ENCODE assay signal across 24 mouse cellular contexts in the genomic region with DNA sequence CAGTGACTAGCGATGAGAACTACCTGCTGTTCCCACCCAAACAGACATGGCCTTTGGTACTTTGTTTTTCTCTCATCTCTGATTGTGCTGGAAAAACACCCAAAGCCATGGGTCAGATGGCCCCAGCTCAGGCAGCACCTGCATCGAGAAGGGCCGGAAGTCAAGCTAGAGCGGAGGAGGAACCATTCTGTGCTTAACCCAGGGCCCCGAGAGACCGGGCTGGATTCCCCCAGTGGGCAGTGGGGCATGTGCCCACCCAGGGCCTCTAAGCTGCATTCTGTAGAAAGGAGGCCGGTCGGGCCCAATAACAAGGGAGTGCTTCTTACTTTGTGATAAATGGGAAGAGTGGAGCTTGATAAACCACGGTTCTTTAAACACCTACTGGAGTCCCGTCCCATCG. TPM values are rescaled to one million over a fixed set of nuclear protein-coding genes. Genes with fewer than 3 reads are reported as not detected.
A peak's percentile ranks its signal among the peaks of the same experiment; 100 is the strongest.
DNase-seq lines count a peak whose midpoint lies in the region; ATAC-seq and TF ChIP-seq lines count a peak whose summit lies in the region.
"Had no signal": no experiment of that assay in that cellular context is flagged by ENCODE, and none has a peak within 500 bp of the region (broad histone marks: within the 10 kb centered on the region; RNA-seq: fewer than 3 reads in every experiment).

No protein-coding gene starts in this region.

- peak overlapping the region; percentile 29; the same call in 1 of the 2 replicates for H3K4me2 ChIP-seq in liver, postnatal 0 days (ENCODE audit: low read depth, low read length)
- H3K4me2 ChIP-seq: heart, embryonic 11.5 days; hindbrain, embryonic 14.5 days; intestine, embryonic 15.5 days; liver, embryonic 11.5 days; neural tube, embryonic 12.5 days had no signal

- no peaks in the 10 kb centered on the region for H3K27me3 ChIP-seq in liver, postnatal 0 days (ENCODE audit: insufficient read depth, low read length)
- H3K27me3 ChIP-seq: intestine, embryonic 15.5 days; neural tube, embryonic 12.5 days had no signal

- TF ChIP-seq CTCF in liver, postnatal 0 days (IDR thresholded peaks at IDR 0.05; ENCODE audit: low read depth) = no peak

- no peaks in the 10 kb centered on the region for H3K9me3 ChIP-seq in liver, postnatal 0 days (ENCODE audit: low read length)
- H3K9me3 ChIP-seq: intestine, embryonic 15.5 days; neural tube, embryonic 12.5 days had no signal

- peak; percentile 59; the same call in 1 of the 2 replicates for ATAC-seq in liver, postnatal 0 days
- ATAC-seq in frontal cortex, adult (ENCODE audit: low TSS enrichment) = no peak
- ATAC-seq: activated CD4-positive, CD25-positive, alpha-beta regulatory T cell, adult 4 months; intestine, embryonic 15.5 days had no signal

- H3K4me3 ChIP-seq in liver, postnatal 0 days (ENCODE audit: low read depth, low read length) = no peak overlapping the region
- H3K4me3 ChIP-seq: erythroblast, embryonic 14.5 days; intestine, embryonic 15.5 days; neural tube, embryonic 12.5 days had no signal

- peak overlapping the region; percentile 69 for H3K27ac ChIP-seq in liver, postnatal 0 days (ENCODE audit: low read depth)
- H3K27ac ChIP-seq: hindbrain, embryonic 14.5 days; intestine, embryonic 15.5 days; neural tube, embryonic 12.5 days; stomach, postnatal 0 days had no signal

- H3K36me3 ChIP-seq in liver, postnatal 0 days (replicated peaks; ENCODE audit: insufficient read depth, low read length) = no peaks in the 10 kb centered on the region; the same call in 1 of the 2 replicates
- H3K36me3 ChIP-seq: intestine, embryonic 15.5 days; neural tube, embryonic 12.5 days had no signal

- H3K9ac ChIP-seq in liver, postnatal 0 days (replicated peaks) = no peak overlapping the region
- H3K9ac ChIP-seq: hindbrain, embryonic 14.5 days; intestine, embryonic 15.5 days; neural tube, embryonic 12.5 days had no signal

- DNase-seq in heart, adult 11 months = peak; percentile 89
- DNase-seq in heart, adult 9 months (ENCODE audit: low spot score in 2 of 2) = no peak
- peak; percentile 55 for DNase-seq in liver, postnatal 0 days
- DNase-seq in liver = no peak
- peak; percentile 95 for DNase-seq in A20 (ENCODE audit: low read depth, low spot score)
- peak; percentile 44 for DNase-seq in spleen, adult 12 weeks (ENCODE audit: low spot score)
- DNase-seq in retina, postnatal 1 day = no peak
- DNase-seq: adrenal gland, postnatal 14 days; cerebellum, adult 18-20 months; gastrocnemius, postnatal 36 days; heart, postnatal 14 days; layer of hippocampus, postnatal 36 days; right cerebral cortex, postnatal 4 days had no signal

- no peak for TF ChIP-seq EP300 in liver, postnatal 0 days (IDR thresholded peaks at IDR 0.05; ENCODE audit: low read depth)

- H3K4me1 ChIP-seq in liver, postnatal 0 days (ENCODE audit: insufficient read depth) = peaks cover 10% of the 10 kb centered on the region
- H3K4me1 ChIP-seq: intestine, embryonic 15.5 days; neural tube, embryonic 12.5 days had no signal

- 68% methylated on average over 11 of the region's 11 CpGs for WGBS in liver, postnatal 0 days (ENCODE audit: insufficient replicate concordance)

RNA-seq across cellular contexts. Expression of a gene that starts 6.4 kb away (rescaled TPM):
- 34.8 and 36.0 TPM in 2 replicates for polyA plus RNA-seq in liver, postnatal 0 days (2015; fragmentation: Nextera tagmentation; extraction: Ambion mirVana)

RNA-seq across cellular contexts. Expression of a gene that starts 6.5 kb away (rescaled TPM):
- 0.13 and 0.21 TPM in 2 replicates for polyA plus RNA-seq in liver, postnatal 0 days (2015; fragmentation: Nextera tagmentation; extraction: Ambion mirVana)
- polyA plus RNA-seq: activated CD4-positive, CD25-positive, alpha-beta regulatory T cell, adult 4 months; embryonic facial prominence, embryonic 11.5 days; erythroblast, embryonic 14.5 days; heart, embryonic 11.5 days; hindbrain, embryonic 14.5 days; intestine, embryonic 15.5 days; liver, embryonic 11.5 days; lung, embryonic 16.5 days; neural tube, embryonic 12.5 days; stomach, postnatal 0 days had no signal

RNA-seq across cellular contexts. Expression of a gene that starts 31.7 kb away (rescaled TPM):
- 0.07 and 0.09 TPM in 2 replicates for polyA plus RNA-seq in liver, postnatal 0 days (2015; fragmentation: Nextera tagmentation; extraction: Ambion mirVana)
- polyA plus RNA-seq: erythroblast, embryonic 14.5 days had no signal

RNA-seq across cellular contexts. Expression of a gene that starts 35.4 kb away (rescaled TPM):
- polyA plus RNA-seq in liver, postnatal 0 days (2015; fragmentation: Nextera tagmentation; extraction: Ambion mirVana) = 16.4 and 19.5 TPM in 2 replicates

RNA-seq across cellular contexts. Expression of a gene that starts 44.9 kb away (rescaled TPM):
- 0.04 and 0.06 TPM in 2 replicates for polyA plus RNA-seq in liver, postnatal 0 days (2015; fragmentation: Nextera tagmentation; extraction: Ambion mirVana)
- polyA plus RNA-seq: erythroblast, embryonic 14.5 days; hindbrain, embryonic 14.5 days; liver, embryonic 11.5 days had no signal

Comparison
In these comparisons a context has a peak if more than half of its experiments do, and no peak if none do; other contexts are left out.
1. DNase-seq: peak in heart, adult 11 months (single experiment), liver, postnatal 0 days (single experiment), A20 (single experiment) and spleen, adult 12 weeks (single experiment); none in heart, adult 9 months (0 of 2), liver (single experiment) and retina, postnatal 1 day (single experiment).